ENCODE assay signal across 21 mouse cellular contexts in genomic region chr16:62623938-62624337, GRCm38 (mm10).
DNase-seq lines count a peak whose midpoint lies in the region; ATAC-seq and TF ChIP-seq lines count a peak whose summit lies in the region.
"Had no signal": no experiment of that assay in that cellular context is flagged by ENCODE, and none has a peak within 500 bp of the region (broad histone marks: within the 10 kb centered on the region; RNA-seq: fewer than 3 reads in every experiment).

No protein-coding gene starts in this region.

- no peak for TF ChIP-seq POLR2A in brain, embryonic 14.5 days (IDR thresholded peaks at IDR 0.05; ENCODE audit: borderline replicate concordance, extremely low read depth, insufficient read depth, insufficient read length, poor library complexity, severe bottlenecking)

- WGBS in hindbrain, embryonic 11.5 days, result 62% methylated on average over 6 of the region's 6 CpGs
- 43% methylated on average over 6 of the region's 6 CpGs for WGBS in hindbrain, embryonic 13.5 days
- 50% methylated on average over 6 of the region's 6 CpGs for WGBS in midbrain, embryonic 11.5 days
- 52% methylated on average over 6 of the region's 6 CpGs for WGBS in midbrain, postnatal 0 days
- 78% methylated on average over 6 of the region's 6 CpGs for WGBS in heart, embryonic 10.5 days

- ATAC-seq in hindbrain, embryonic 11.5 days (ENCODE audit: low FRiP score), result peak; percentile 62; the same call in 1 of the 2 replicates
- ATAC-seq in hindbrain, embryonic 13.5 days (ENCODE audit: low FRiP score), result no peak
- ATAC-seq in midbrain, embryonic 11.5 days (ENCODE audit: low FRiP score), result 0 out of 2 replicates have a peak, but pooled peaks have one; percentile 27
- no peak for ATAC-seq in midbrain, postnatal 0 days (ENCODE audit: low FRiP score)
- ATAC-seq: forebrain, embryonic 15.5 days; forebrain, postnatal 0 days had no signal

- no peaks in the 10 kb centered on the region for H3K36me3 ChIP-seq in hindbrain, embryonic 11.5 days (ENCODE audit: control insufficient read depth, insufficient read depth, low read length)
- no peaks in the 10 kb centered on the region for H3K36me3 ChIP-seq in hindbrain, embryonic 13.5 days
- no peaks in the 10 kb centered on the region for H3K36me3 ChIP-seq in midbrain, embryonic 11.5 days (ENCODE audit: control insufficient read depth, insufficient read depth, low read length)
- H3K36me3 ChIP-seq in midbrain, postnatal 0 days (ENCODE audit: insufficient read depth, low read length), result no peaks in the 10 kb centered on the region
- no peaks in the 10 kb centered on the region for H3K36me3 ChIP-seq in heart, embryonic 10.5 days
- H3K36me3 ChIP-seq: embryonic facial prominence, embryonic 10.5 days; embryonic facial prominence, embryonic 12.5 days; forebrain, embryonic 12.5 days; forebrain, embryonic 15.5 days had no signal

- no peak overlapping the region for H3K9ac ChIP-seq in hindbrain, embryonic 11.5 days (ENCODE audit: low read depth, low read length)
- H3K9ac ChIP-seq in hindbrain, embryonic 13.5 days, result no peak overlapping the region
- no peak overlapping the region for H3K9ac ChIP-seq in midbrain, embryonic 11.5 days (ENCODE audit: low read length)
- H3K9ac ChIP-seq in midbrain, postnatal 0 days (replicated peaks; ENCODE audit: low read length, poor library complexity, severe bottlenecking), result no peak overlapping the region
- H3K9ac ChIP-seq: embryonic facial prominence, embryonic 12.5 days; forebrain, embryonic 12.5 days; forebrain, embryonic 15.5 days; forebrain, postnatal 0 days had no signal

- H3K4me3 ChIP-seq in hindbrain, embryonic 11.5 days (ENCODE audit: low read depth, low read length), result no peak overlapping the region
- H3K4me3 ChIP-seq in hindbrain, embryonic 13.5 days, result no peak overlapping the region
- H3K4me3 ChIP-seq in midbrain, embryonic 11.5 days (ENCODE audit: low read depth, low read length), result no peak overlapping the region
- H3K4me3 ChIP-seq in midbrain, postnatal 0 days (ENCODE audit: low read depth, low read length), result no peak overlapping the region
- H3K4me3 ChIP-seq in heart, embryonic 10.5 days, result no peak overlapping the region
- H3K4me3 ChIP-seq: embryonic facial prominence, embryonic 10.5 days; embryonic facial prominence, embryonic 12.5 days; forebrain, embryonic 12.5 days; forebrain, embryonic 15.5 days had no signal

- no peak overlapping the region for H3K27ac ChIP-seq in hindbrain, embryonic 11.5 days (ENCODE audit: low read depth, low read length)
- no peak overlapping the region for H3K27ac ChIP-seq in hindbrain, embryonic 13.5 days
- no peak overlapping the region for H3K27ac ChIP-seq in midbrain, embryonic 11.5 days (ENCODE audit: low read depth, low read length)
- H3K27ac ChIP-seq in midbrain, postnatal 0 days (ENCODE audit: low read depth, low read length), result no peak overlapping the region
- H3K27ac ChIP-seq in heart, embryonic 10.5 days, result no peak overlapping the region
- H3K27ac ChIP-seq: embryonic facial prominence, embryonic 10.5 days; embryonic facial prominence, embryonic 12.5 days; forebrain, embryonic 12.5 days; forebrain, embryonic 15.5 days had no signal

- no peaks in the 10 kb centered on the region for H3K27me3 ChIP-seq in hindbrain, embryonic 11.5 days (ENCODE audit: control insufficient read depth, insufficient read depth, low read length)
- H3K27me3 ChIP-seq in hindbrain, embryonic 13.5 days, result no peaks in the 10 kb centered on the region
- no peaks in the 10 kb centered on the region for H3K27me3 ChIP-seq in midbrain, embryonic 11.5 days (ENCODE audit: control insufficient read depth, insufficient read depth, low read length)
- no peaks in the 10 kb centered on the region for H3K27me3 ChIP-seq in midbrain, postnatal 0 days (ENCODE audit: insufficient read depth, low read length)
- no peaks in the 10 kb centered on the region for H3K27me3 ChIP-seq in heart, embryonic 10.5 days (ENCODE audit: insufficient read depth, poor library complexity, severe bottlenecking)
- H3K27me3 ChIP-seq: embryonic facial prominence, embryonic 12.5 days; forebrain, embryonic 12.5 days; forebrain, embryonic 15.5 days had no signal

- no peak for TF ChIP-seq CTCF in midbrain, postnatal 0 days (IDR thresholded peaks at IDR 0.05)
- no peak for TF ChIP-seq CTCF in brain, embryonic 14.5 days (IDR thresholded peaks at IDR 0.05; ENCODE audit: borderline replicate concordance, extremely low read depth, insufficient read depth, insufficient read length)

- no peaks in the 10 kb centered on the region for H3K4me1 ChIP-seq in hindbrain, embryonic 11.5 days (replicated peaks; ENCODE audit: control insufficient read depth, insufficient read depth, low read length)
- no peaks in the 10 kb centered on the region for H3K4me1 ChIP-seq in hindbrain, embryonic 13.5 days (replicated peaks)
- no peaks in the 10 kb centered on the region for H3K4me1 ChIP-seq in midbrain, embryonic 11.5 days (ENCODE audit: control insufficient read depth, insufficient read depth, low read length)
- H3K4me1 ChIP-seq in midbrain, postnatal 0 days (ENCODE audit: insufficient read depth, low read length), result no peaks in the 10 kb centered on the region
- no peaks in the 10 kb centered on the region for H3K4me1 ChIP-seq in heart, embryonic 10.5 days
- H3K4me1 ChIP-seq: embryonic facial prominence, embryonic 10.5 days; embryonic facial prominence, embryonic 12.5 days; forebrain, embryonic 15.5 days had no signal

- H3K9me3 ChIP-seq in hindbrain, embryonic 11.5 days (ENCODE audit: control insufficient read depth, low read length), result no peaks in the 10 kb centered on the region
- no peaks in the 10 kb centered on the region; the same call in 1 of the 2 replicates for H3K9me3 ChIP-seq in hindbrain, embryonic 13.5 days
- no peaks in the 10 kb centered on the region for H3K9me3 ChIP-seq in midbrain, embryonic 11.5 days (ENCODE audit: control insufficient read depth, low read length)
- H3K9me3 ChIP-seq in midbrain, postnatal 0 days (ENCODE audit: low read length), result no peaks in the 10 kb centered on the region
- no peaks in the 10 kb centered on the region for H3K9me3 ChIP-seq in heart, embryonic 10.5 days
- H3K9me3 ChIP-seq: embryonic facial prominence, embryonic 10.5 days; embryonic facial prominence, embryonic 12.5 days; forebrain, embryonic 12.5 days; forebrain, embryonic 15.5 days had no signal

- no peak for DNase-seq in hindbrain, embryonic 11.5 days (ENCODE audit: low spot score)
- DNase-seq in midbrain, embryonic 11.5 days (ENCODE audit: low spot score, missing footprints), result no peak
- no peak for DNase-seq in midbrain, postnatal 0 days (ENCODE audit: low spot score)
- peak; percentile 31 for DNase-seq in brain, embryonic 14.5 days (ENCODE audit: low read depth)
- peak; percentile 60 for DNase-seq in retina, embryonic 14.5 days (ENCODE audit: low spot score)
- no peak for DNase-seq in thymus, postnatal 25 days
- DNase-seq in heart, embryonic 10.5 days (ENCODE audit: low spot score), result no peak
- DNase-seq: adrenal gland, adult 2 months; adrenal gland, postnatal 10 days; adrenal gland, postnatal 25 days; cerebellum, adult 11-12 months; cerebellum, adult 2 months; cerebellum, adult 9-10 months; cerebellum, postnatal 10 days; cerebellum, postnatal 25 days; forebrain, postnatal 0 days had no signal

- H3K4me2 ChIP-seq in hindbrain, embryonic 11.5 days (replicated peaks; ENCODE audit: low read depth, low read length), result no peak overlapping the region
- no peak overlapping the region for H3K4me2 ChIP-seq in hindbrain, embryonic 13.5 days
- H3K4me2 ChIP-seq in midbrain, embryonic 11.5 days, result no peak overlapping the region
- no peak overlapping the region for H3K4me2 ChIP-seq in midbrain, postnatal 0 days (ENCODE audit: low read depth, low read length, poor library complexity, severe bottlenecking)
- H3K4me2 ChIP-seq: embryonic facial prominence, embryonic 12.5 days; forebrain, embryonic 12.5 days; forebrain, embryonic 15.5 days had no signal

Comparison
In these comparisons a context has a peak if more than half of its experiments do, and no peak if none do; other contexts are left out.
1. ATAC-seq: peak in hindbrain, embryonic 11.5 days (single experiment) and midbrain, embryonic 11.5 days (single experiment); none in hindbrain, embryonic 13.5 days (single experiment) and midbrain, postnatal 0 days (single experiment).
2. DNase-seq: peak in brain, embryonic 14.5 days (single experiment) and retina, embryonic 14.5 days (single experiment); none in hindbrain, embryonic 11.5 days (single experiment), midbrain, embryonic 11.5 days (single experiment), midbrain, postnatal 0 days (single experiment), thymus, postnatal 25 days (single experiment) and heart, embryonic 10.5 days (single experiment).